Mouse (Mus musculus): Measurements from ENCODE around the gene Myo10. TPM values are rescaled to one million over a fixed set of nuclear protein-coding genes. Genes with fewer than 3 reads are reported as not detected.

Myo10 gene
- 42.7 and 47.2 TPM in 2 replicates for polyA plus RNA-seq (2012; rRNA removed)

GRCm38 (mm10) chr15:25622200-25622866 is at the start of gene Myo10:
Gene Myo10, plus strand, starts transcription at chr15:25622525.

GRCm38 (mm10) chr15:25843086-25843991 is 221.0 kb downstream of the Myo10 start, which contains the start of gene Retreg1:
Gene Retreg1, plus strand, starts transcription at chr15:25843180.

Other genes with a start within 250 kb of the Myo10 start
- 9.5 and 10.1 TPM in 2 replicates for gene Basp1, start 208.8 kb upstream of the Myo10 start, polyA plus RNA-seq (2012; rRNA removed)
- 23.8 and 26.7 TPM in 2 replicates for gene Retreg1, start 220.7 kb downstream of the Myo10 start, polyA plus RNA-seq (2012; rRNA removed)